Comparison of ENCODE assay signal across 8 mouse cellular contexts in the genomic region with DNA sequence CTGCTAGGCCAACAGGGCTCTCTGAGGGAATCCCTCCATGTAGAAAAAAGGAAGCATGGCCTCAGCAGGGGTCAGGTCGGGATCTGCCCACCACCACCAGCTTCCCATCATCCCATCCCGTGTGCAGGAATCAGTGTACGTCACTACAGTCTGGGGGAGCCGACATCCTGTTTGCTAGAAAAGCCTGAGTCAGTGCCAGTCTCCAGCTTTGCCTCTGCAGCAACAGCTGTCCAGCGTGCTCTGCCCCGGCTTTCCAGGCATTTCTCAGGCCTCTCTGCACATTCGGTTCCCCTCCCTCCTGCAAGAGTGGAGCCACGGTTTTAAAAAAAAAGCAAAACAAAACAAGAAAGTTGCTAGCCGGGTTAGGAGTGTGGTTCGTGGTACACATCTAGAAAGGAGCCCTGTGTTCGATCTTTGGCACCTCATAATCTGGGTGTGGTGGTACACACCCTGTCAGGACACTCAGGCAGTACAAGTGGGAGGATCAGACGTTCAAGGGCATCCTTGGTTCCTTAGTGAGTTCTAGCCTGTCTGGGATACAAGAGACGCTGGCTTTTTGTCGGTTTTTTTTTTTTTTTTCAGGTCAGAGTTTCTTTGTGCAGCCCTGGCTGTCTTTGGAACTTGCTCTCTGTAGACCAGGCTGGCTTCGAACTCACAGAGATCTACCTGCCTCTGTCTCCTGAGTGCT. TPM values are rescaled to one million over a fixed set of nuclear protein-coding genes. Genes with fewer than 3 reads are reported as not detected.
A peak's percentile ranks its signal among the peaks of the same experiment; 100 is the strongest.
DNase-seq lines count a peak whose midpoint lies in the region; ATAC-seq and TF ChIP-seq lines count a peak whose summit lies in the region.

No protein-coding gene starts in this region.

- WGBS in heart, embryonic 10.5 days = 42% methylated on average over 15 of the region's 15 CpGs
- 41% methylated on average over 15 of the region's 15 CpGs for WGBS in stomach, embryonic 14.5 days

- 0 out of 2 replicates have a peak, but pooled peaks cover 4% of the 10 kb centered on the region for H3K27me3 ChIP-seq in heart, embryonic 10.5 days (ENCODE audit: insufficient read depth, poor library complexity, severe bottlenecking)
- H3K27me3 ChIP-seq in stomach, embryonic 14.5 days (ENCODE audit: control insufficient read depth, insufficient read depth, low read length) = no peaks in the 10 kb centered on the region

- H3K9ac ChIP-seq in ES-E14 (ENCODE audit: insufficient read depth, low read depth, low read length, poor library complexity, severe bottlenecking) = peak overlapping the region; percentile 1; the same call in 1 of the 2 replicates
- no peak overlapping the region for H3K9ac ChIP-seq in stomach, embryonic 14.5 days (replicated peaks; ENCODE audit: low read depth, low read length)

- H3K4me2 ChIP-seq in stomach, embryonic 14.5 days (replicated peaks; ENCODE audit: low read depth, low read length) = no peak overlapping the region

- no peaks in the 10 kb centered on the region for H3K9me3 ChIP-seq in ES-E14 (ENCODE audit: control insufficient read depth, insufficient read depth, low read depth, low read length)
- H3K9me3 ChIP-seq in heart, embryonic 10.5 days = no peaks in the 10 kb centered on the region
- H3K9me3 ChIP-seq in stomach, embryonic 14.5 days (ENCODE audit: control insufficient read depth, low read depth, low read length) = no peaks in the 10 kb centered on the region

- no peaks in the 10 kb centered on the region for H3K36me3 ChIP-seq in ES-E14 (ENCODE audit: control insufficient read depth, insufficient read depth, low read length, poor library complexity, severe bottlenecking)
- H3K36me3 ChIP-seq in heart, embryonic 10.5 days = no peaks in the 10 kb centered on the region
- no peaks in the 10 kb centered on the region for H3K36me3 ChIP-seq in stomach, embryonic 14.5 days (ENCODE audit: control insufficient read depth, insufficient read depth, low read length)

- no peak overlapping the region for H3K27ac ChIP-seq in ES-E14 (ENCODE audit: insufficient read depth, low read depth, low read length, poor library complexity, severe bottlenecking)
- peak overlapping the region; percentile 65 for H3K27ac ChIP-seq in heart, embryonic 10.5 days
- H3K27ac ChIP-seq in stomach, embryonic 14.5 days (ENCODE audit: low read length) = peak overlapping the region; percentile 55; the same call in 1 of the 2 replicates

- in situ Hi-C loops in ES-E14 (cut with MboI; ENCODE audit: low sequenced_read_pairs in 2 of 2, unreplicated experiment in 2 of 2) = no loop called here

- no peak overlapping the region for H3K4me3 ChIP-seq in ES-E14 (ENCODE audit: insufficient read depth in 1 of 2, low read depth in 1 of 2, low read length in 2 of 2, poor library complexity in 1 of 2, severe bottlenecking in 1 of 2)
- no peak overlapping the region for H3K4me3 ChIP-seq in heart, embryonic 10.5 days
- H3K4me3 ChIP-seq in stomach, embryonic 14.5 days (ENCODE audit: low read depth, low read length) = no peak overlapping the region

- peak; percentile 31 for DNase-seq in embryo, embryonic 10.5 days (ENCODE audit: low spot score)
- no peak for DNase-seq in embryo, embryonic 11 days
- no peak for DNase-seq in ES-E14 (ENCODE audit: low read depth, low spot score)
- no peak for DNase-seq in heart, embryonic 10.5 days (ENCODE audit: low spot score)
- DNase-seq in kidney, postnatal 36 days = peak; percentile 55 to 73
- DNase-seq in thymus, postnatal 25 days = no peak
- no peak for DNase-seq in layer of hippocampus, adult 9-11 months

- no peak for ATAC-seq in stomach, embryonic 14.5 days (ENCODE audit: insufficient number of reproducible peaks, insufficient read depth, low FRiP score, low read depth)

- H3K4me1 ChIP-seq in ES-E14 (ENCODE audit: control insufficient read depth in 2 of 2, insufficient read depth in 2 of 2, low read length in 2 of 2, poor library complexity in 1 of 2) = peaks cover 14 to 51% of the 10 kb centered on the region in 2 experiments
- H3K4me1 ChIP-seq in heart, embryonic 10.5 days = peaks cover 40% of the 10 kb centered on the region
- peaks cover 44% of the 10 kb centered on the region for H3K4me1 ChIP-seq in stomach, embryonic 14.5 days (ENCODE audit: control insufficient read depth, insufficient read depth, low read length)

TF ChIP-seq in ES-E14, 5 proteins besides CTCF, POLR2A, EP300 and RAD21:
- TF ChIP-seq ZNF384 (IDR thresholded peaks at IDR 0.05; ENCODE audit: low read depth, low read length) (peak; percentile 84), MAFK (IDR thresholded peaks at IDR 0.05; ENCODE audit: insufficient read depth, low read depth, low read length) (no peak), HCFC1 (IDR thresholded peaks at IDR 0.05; ENCODE audit: borderline replicate concordance, insufficient read depth, low read length) (no peak), CHD2 (IDR thresholded peaks at IDR 0.05; ENCODE audit: low read depth, low read length) (no peak), ZC3H11A (IDR thresholded peaks at IDR 0.05; ENCODE audit: borderline replicate concordance, low read depth, low read length) (no peak)

RNA-seq across cellular contexts. Expression of a gene that starts 32.0 kb away (rescaled TPM):
- 33.9 and 42.1 TPM in 2 replicates for total RNA-seq in ES-E14 (2012; rRNA removed)
- polyA plus RNA-seq in heart, embryonic 10.5 days (2016; fragmentation: Nextera tagmentation; extraction: Ambion mirVana) = 17.6 and 32.8 TPM in 2 replicates
- 2.5 and 3.0 TPM in 2 replicates for polyA plus RNA-seq in stomach, embryonic 14.5 days (2014; fragmentation: Nextera tagmentation; extraction: Ambion mirVana)

RNA-seq across cellular contexts. Expression of a gene that starts 40.3 kb away (rescaled TPM):
- total RNA-seq in ES-E14 (2012; rRNA removed) = 38.2 and 47.8 TPM in 2 replicates
- polyA plus RNA-seq in heart, embryonic 10.5 days (2016; fragmentation: Nextera tagmentation; extraction: Ambion mirVana) = 28.8 and 32.0 TPM in 2 replicates
- polyA plus RNA-seq in stomach, embryonic 14.5 days (2014; fragmentation: Nextera tagmentation; extraction: Ambion mirVana) = 26.5 and 29.8 TPM in 2 replicates

Comparison
In these comparisons a context has a peak if more than half of its experiments do, and no peak if none do; other contexts are left out.
1. DNase-seq: peak in embryo, embryonic 10.5 days (single experiment) and kidney, postnatal 36 days (2 of 2); none in embryo, embryonic 11 days (single experiment), ES-E14 (single experiment), heart, embryonic 10.5 days (single experiment), thymus, postnatal 25 days (single experiment) and layer of hippocampus, adult 9-11 months (single experiment).